Mouse (Mus musculus) E14TG2a.4 (cell line): ENCODE results near the gene Mrpl16.

Experiments used
- H3K27me3 ChIP-seq: 2 replicates; pipeline ENCODE4 v1.6.1; 2014; ENCODE audit warnings: low read length, control low read depth; ENCODE audit not compliant: insufficient read depth
- H3K36me3 ChIP-seq: 2 replicates; pipeline ENCODE4 v1.6.1; 2014; ENCODE audit warnings: low read length, control low read depth; ENCODE audit not compliant: insufficient read depth
- H3K4me1 ChIP-seq: replicated peaks from 2 replicates; pipeline ENCODE4 v1.6.1; 2014; ENCODE audit warnings: low read depth, low read length, control low read depth
- H3K4me3 ChIP-seq: replicated peaks from 2 replicates; pipeline ENCODE4 v1.5.1; 2014; ENCODE audit warnings: mild to moderate bottlenecking, low read length
- H3K9me3 ChIP-seq: 2 replicates; pipeline ENCODE4 v1.6.1; 2014; ENCODE audit warnings: low read length, control low read depth
- CTCF ChIP-seq: conservative IDR thresholded peaks from 2 replicates; pipeline ENCODE4 v1.5.1; 2014; ENCODE audit warnings: low read length
- NANOG ChIP-seq: IDR thresholded peaks from 2 replicates; pipeline ENCODE4 v1.6.1; 2014; ENCODE audit warnings: borderline replicate concordance, low read length, mixed read lengths
- POU5F1 ChIP-seq: IDR thresholded peaks from 2 replicates; pipeline ENCODE4 v1.6.1; 2014; ENCODE audit warnings: low read length, borderline replicate concordance

Gene Mrpl16

DNA sequence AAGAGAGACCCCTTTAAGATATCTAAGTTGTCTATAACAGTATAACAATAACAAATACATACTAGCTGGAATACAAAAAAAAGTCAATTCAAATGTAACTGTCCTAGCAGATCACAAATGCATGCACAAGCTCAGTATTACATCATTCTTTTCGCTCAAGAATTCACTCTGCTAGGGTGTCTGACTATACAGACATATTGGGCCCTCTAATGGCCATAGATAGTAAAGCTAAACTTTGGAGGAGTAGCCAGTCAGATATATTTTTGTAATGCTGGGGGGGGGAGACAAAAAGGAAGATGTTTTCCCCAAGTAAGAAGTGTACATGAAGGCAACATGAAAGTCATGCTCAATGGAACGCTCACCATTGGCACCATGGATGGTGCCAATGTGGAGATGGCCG lies 5.1 kb upstream of the Mrpl16 start:
- Histone ChIP-seq H3K36me3 (no peaks in the 10 kb centered on the region), H3K9me3 (no peaks in the 10 kb centered on the region), H3K27me3 (peaks cover 5% of the 10 kb centered on the region; the same call in 1 of the 2 replicates), H3K4me1 (peaks cover 3% of the 10 kb centered on the region; the same call in 1 of the 2 replicates), H3K4me3 (no peak overlapping the region)
- no peak for TF ChIP-seq NANOG
- TF ChIP-seq CTCF, result no peak
- TF ChIP-seq POU5F1, result no peak

- Histone ChIP-seq H3K4me3 (no peak overlapping the region), H3K4me1 (peaks cover 12% of the 10 kb centered on the region), H3K36me3 (no peaks in the 10 kb centered on the region), H3K27me3 (peaks cover 5% of the 10 kb centered on the region; the same call in 1 of the 2 replicates), H3K9me3 (no peaks in the 10 kb centered on the region)
- no peak for TF ChIP-seq CTCF
- TF ChIP-seq NANOG, result no peak
- no peak for TF ChIP-seq POU5F1
Observed at GRCm38 (mm10) chr19:11766413-11766812, 3.8 kb upstream of the Mrpl16 start.

DNA sequence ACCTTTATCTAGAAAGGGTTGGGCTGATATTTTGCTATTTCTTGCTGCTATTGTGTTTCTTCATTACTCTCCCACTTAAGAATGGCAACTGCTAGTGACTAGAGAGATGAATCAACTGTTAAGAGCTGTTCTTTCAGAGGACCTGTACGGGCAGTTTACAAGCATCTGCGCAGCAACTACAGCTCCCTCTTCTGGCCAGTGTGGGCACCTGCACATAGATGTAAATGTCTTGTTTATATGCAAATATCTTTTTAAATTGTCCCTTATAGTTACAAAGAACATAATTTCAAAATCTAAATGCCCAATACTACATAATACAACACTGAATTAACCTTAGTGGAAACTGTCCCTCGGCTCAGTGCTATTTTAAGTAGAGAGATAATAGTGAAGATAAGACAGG lies 2.0 kb upstream of the Mrpl16 start:
- peaks cover 5% of the 10 kb centered on the region; the same call in 1 of the 2 replicates for H3K27me3 ChIP-seq
- TF ChIP-seq CTCF (peak; percentile 96), POU5F1 (no peak)
- peaks cover 14% of the 10 kb centered on the region for H3K36me3 ChIP-seq
- H3K4me3 ChIP-seq, result no peak overlapping the region
- H3K9me3 ChIP-seq, result no peaks in the 10 kb centered on the region
- H3K4me1 ChIP-seq, result peaks cover 15% of the 10 kb centered on the region

- peaks cover 20% of the 10 kb centered on the region for H3K4me1 ChIP-seq
- TF ChIP-seq POU5F1, result no peak
- TF ChIP-seq CTCF, result no peak
- no peak for TF ChIP-seq NANOG
- H3K36me3 ChIP-seq, result peaks cover 27% of the 10 kb centered on the region
Observed at GRCm38 (mm10) chr19:11769257-11769920, 802 bp upstream of the Mrpl16 start.

GRCm38 (mm10) chr19:11777191-11777865 lies 7.1 kb downstream of the Mrpl16 start:
- Histone ChIP-seq H3K27me3 (no peaks in the 10 kb centered on the region), H3K4me3 (no peak overlapping the region), H3K4me1 (peaks cover 6% of the 10 kb centered on the region; the same call in 1 of the 2 replicates), H3K36me3 (peaks cover 87% of the 10 kb centered on the region), H3K9me3 (no peaks in the 10 kb centered on the region)
- TF ChIP-seq POU5F1 (no peak), CTCF (peak; percentile 87)

More at GRCm38 (mm10) chr19:11769257-11769920, 802 bp upstream of the Mrpl16 start:
- Histone ChIP-seq H3K9me3 (no peaks in the 10 kb centered on the region), H3K4me3 (no peak overlapping the region), H3K27me3 (peaks cover 5% of the 10 kb centered on the region; the same call in 1 of the 2 replicates)

GRCm38 (mm10) chr19:11785409-11786154 lies 15.4 kb downstream of the Mrpl16 start:
- no peaks in the 10 kb centered on the region for H3K27me3 ChIP-seq
- no peaks in the 10 kb centered on the region for H3K9me3 ChIP-seq
- TF ChIP-seq NANOG, result no peak
- no peak for TF ChIP-seq CTCF
- no peak for TF ChIP-seq POU5F1

GRCm38 (mm10) chr19:11787826-11788225 lies 17.6 kb downstream of the Mrpl16 start:
- H3K36me3 ChIP-seq, result peaks cover 81% of the 10 kb centered on the region
- H3K4me1 ChIP-seq, result peaks cover 13% of the 10 kb centered on the region
- no peak for TF ChIP-seq CTCF
- TF ChIP-seq NANOG, result no peak
- no peaks in the 10 kb centered on the region for H3K27me3 ChIP-seq
- H3K9me3 ChIP-seq, result no peaks in the 10 kb centered on the region
- H3K4me3 ChIP-seq, result no peak overlapping the region

More at GRCm38 (mm10) chr19:11785409-11786154, 15.4 kb downstream of the Mrpl16 start:
- Histone ChIP-seq H3K36me3 (peaks cover 96% of the 10 kb centered on the region), H3K4me3 (no peak overlapping the region), H3K4me1 (no peaks in the 10 kb centered on the region)

GRCm38 (mm10) chr19:11788876-11789275 lies 18.7 kb downstream of the Mrpl16 start:
- TF ChIP-seq CTCF, result no peak
- no peak for TF ChIP-seq POU5F1
- no peak for TF ChIP-seq NANOG
- Histone ChIP-seq H3K36me3 (peaks cover 71% of the 10 kb centered on the region), H3K27me3 (no peaks in the 10 kb centered on the region), H3K4me3 (no peak overlapping the region), H3K4me1 (peaks cover 13% of the 10 kb centered on the region), H3K9me3 (no peaks in the 10 kb centered on the region)
